Mouse (Mus musculus) bone marrow, adult 2 months (tissue): ENCODE results near the gene Rnaseh1.

Experiments
- CTCF ChIP-seq: fragments of 200-500 bp; IDR thresholded peaks from 2 replicates; pipeline ENCODE4 v1.5.1; 2011; ENCODE audit warnings: low read length, control low read depth; ENCODE audit not compliant: control insufficient read depth, insufficient read depth
- POLR2A ChIP-seq: fragments of 200-500 bp; IDR thresholded peaks from 2 replicates; pipeline ENCODE4 v1.6.1; 2011; ENCODE audit warnings: low read depth, mild to moderate bottlenecking, control low read depth, low read length, borderline replicate concordance; ENCODE audit not compliant: control insufficient read depth

- TF ChIP-seq POLR2A (no peak), CTCF (no peak)
Observed at GRCm38 (mm10) chr12:28688996-28689395, 39.6 kb downstream of the Rnaseh1 start.
